Mouse (Mus musculus) adrenal gland (tissue): ENCODE results near the gene Krt24.

ENCODE experiments used
- intact Hi-C: fragments of 180-260 bp; cut with DNase I; formaldehyde crosslinking; loops from one replicate; pipeline ENCODE4 v1.15.1; 2025
- long read RNA-seq, 2 experiments: library from polyadenylated mRNA; unstranded; transcript quantifications; one replicate each; pipeline ENCODE4 v2.0.0; 2020; ENCODE audit warnings: borderline replicate concordance in 1 of 2; ENCODE audit not compliant: insufficient replicate concordance in 1 of 2

The Krt24 gene
- long read RNA-seq, experiment 1: 0 reads
- long read RNA-seq, experiment 2: 0 reads

GRCm38 (mm10) chr11:99284833-99285312, at the start of gene Krt24:
Krt24 (minus strand) TSS chr11:99285262.
- intact Hi-C loops: no loop called here

DNA sequence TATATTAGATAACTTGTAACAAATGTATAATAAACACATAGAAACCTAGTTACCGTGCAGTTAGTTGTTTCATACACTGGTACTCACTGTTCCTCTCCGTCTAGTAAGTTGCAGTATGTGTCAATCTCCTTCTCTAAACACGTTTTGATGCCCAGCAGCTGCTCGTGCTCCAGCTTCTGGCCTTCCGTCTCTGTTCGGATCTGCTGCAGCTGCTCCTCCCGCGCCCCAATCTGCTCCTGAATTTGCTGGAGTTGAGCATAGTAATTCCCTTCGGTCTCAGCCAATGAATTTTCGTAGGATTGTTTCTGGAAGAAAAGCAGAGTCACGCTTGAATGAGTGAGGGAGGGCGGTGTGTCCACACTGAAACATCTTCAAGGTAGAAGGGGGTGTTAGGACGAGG, 48.4 kb upstream of the Krt24 start:
- intact Hi-C loops: no loop called here

DNA sequence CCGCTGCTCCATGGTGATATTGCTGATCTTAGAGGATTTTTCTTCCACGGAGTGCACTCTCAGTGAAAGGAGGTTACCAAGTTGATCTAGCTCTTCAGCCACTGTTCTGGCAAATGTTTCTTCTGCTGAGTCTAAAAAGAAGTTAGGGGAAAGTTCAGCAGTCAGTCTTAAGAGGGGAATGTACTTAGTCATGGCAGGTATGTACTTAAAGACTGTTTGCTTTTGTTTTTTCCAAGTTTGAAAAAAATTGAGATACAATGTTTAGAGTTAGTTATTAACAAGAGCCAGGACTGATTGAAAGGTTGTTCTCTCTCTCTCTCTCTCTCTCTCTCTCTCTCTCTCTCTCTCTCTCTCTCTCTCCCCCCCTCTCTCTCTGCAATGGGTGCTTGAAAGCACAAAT, 44.6 kb upstream of the Krt24 start:
- intact Hi-C loops: no loop called here

DNA sequence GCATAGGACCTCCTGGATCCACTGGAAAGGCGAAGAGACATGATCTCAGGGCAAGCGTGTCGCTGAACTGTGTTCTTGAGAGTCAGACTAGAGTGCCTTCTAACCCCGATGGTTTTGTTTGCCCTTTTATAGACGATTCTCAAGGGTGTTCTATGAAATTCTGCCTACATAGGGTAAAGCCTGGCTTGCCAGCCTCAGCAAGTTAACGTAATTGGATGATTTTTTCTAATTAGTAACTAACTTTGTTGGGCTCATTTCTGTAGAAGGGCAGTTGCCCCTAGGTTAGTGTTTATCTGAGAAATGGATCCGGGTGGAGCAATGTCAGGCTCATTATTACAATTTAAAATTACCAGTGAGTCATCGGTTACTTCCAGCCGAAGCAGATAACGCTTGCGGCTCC, 37.8 kb upstream of the Krt24 start, which contains the start of gene Krt25:
Gene Krt25 (minus strand): TSS at position 101 of the 400 bp plus-strand sequence.
- intact Hi-C loops: no loop called here

GRCm38 (mm10) chr11:99321094-99321493, 36.0 kb upstream of the Krt24 start:
- intact Hi-C loops: no loop called here

GRCm38 (mm10) chr11:99319127-99319526, 34.1 kb upstream of the Krt24 start:
- intact Hi-C loops: no loop called here

GRCm38 (mm10) chr11:99316543-99316942, 31.5 kb upstream of the Krt24 start:
- intact Hi-C loops: no loop called here

GRCm38 (mm10) chr11:99314594-99314993, 29.5 kb upstream of the Krt24 start:
- intact Hi-C loops: loop anchor here (5.0 kb wide), 1 partner anchor 53 kb away; no protein-coding TSS in a partner anchor

- intact Hi-C loops: loop anchor here (5.0 kb wide), 1 partner anchor 56 kb away; no protein-coding TSS in a partner anchor
Observed at GRCm38 (mm10) chr11:99310882-99311281, 25.8 kb upstream of the Krt24 start.

GRCm38 (mm10) chr11:99307579-99307978, 22.5 kb upstream of the Krt24 start:
- intact Hi-C loops: loop anchor here (5.0 kb wide), 1 partner anchor 115 kb away; no protein-coding TSS in a partner anchor

DNA sequence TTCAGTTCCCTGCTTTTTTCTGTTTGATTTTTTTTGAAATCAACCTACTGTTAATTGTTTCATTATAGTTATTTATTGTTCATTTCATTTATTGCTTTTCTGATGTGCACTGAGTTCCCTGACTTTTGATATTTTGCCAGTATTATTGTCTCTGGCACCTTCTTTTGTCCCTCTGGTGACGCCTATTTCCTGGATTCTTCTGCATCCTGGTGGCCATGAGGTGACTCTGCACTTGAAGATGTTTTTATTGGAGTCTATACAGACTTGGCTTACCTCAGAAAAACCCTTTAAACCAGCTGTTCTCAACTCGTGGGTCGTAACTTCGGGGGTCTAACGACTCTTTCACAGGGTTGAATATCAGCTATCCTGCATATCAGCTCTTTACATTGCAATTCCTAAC, 10.0 kb upstream of the Krt24 start:
- intact Hi-C loops: loop anchor here (2.0 kb wide), 1 partner anchor 46 kb away; no protein-coding TSS in a partner anchor

DNA sequence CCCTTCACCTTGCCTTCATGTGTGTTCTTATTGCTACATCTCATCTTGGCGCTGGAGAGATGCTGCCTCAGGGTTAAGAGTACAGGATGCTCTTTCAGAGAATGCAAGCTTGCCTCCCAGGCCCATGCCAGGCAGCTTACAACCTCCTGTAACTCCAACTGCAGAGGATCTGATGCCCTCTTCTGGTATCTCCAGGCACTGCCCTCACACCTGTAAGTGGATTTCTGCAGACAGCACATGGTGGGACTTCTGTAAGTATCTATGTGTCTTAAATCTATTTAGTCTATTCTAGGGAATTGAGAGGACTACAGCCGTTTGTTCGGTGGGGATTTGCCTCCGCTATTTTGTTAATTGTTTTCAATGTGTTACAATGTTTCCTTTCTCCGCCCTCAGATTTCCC, 7.8 kb upstream of the Krt24 start:
- intact Hi-C loops: loop anchor here (5.0 kb wide), 1 partner anchor 101 kb away; no protein-coding TSS in a partner anchor

GRCm38 (mm10) chr11:99284011-99284410, 1.1 kb downstream of the Krt24 start:
- intact Hi-C loops: no loop called here

DNA sequence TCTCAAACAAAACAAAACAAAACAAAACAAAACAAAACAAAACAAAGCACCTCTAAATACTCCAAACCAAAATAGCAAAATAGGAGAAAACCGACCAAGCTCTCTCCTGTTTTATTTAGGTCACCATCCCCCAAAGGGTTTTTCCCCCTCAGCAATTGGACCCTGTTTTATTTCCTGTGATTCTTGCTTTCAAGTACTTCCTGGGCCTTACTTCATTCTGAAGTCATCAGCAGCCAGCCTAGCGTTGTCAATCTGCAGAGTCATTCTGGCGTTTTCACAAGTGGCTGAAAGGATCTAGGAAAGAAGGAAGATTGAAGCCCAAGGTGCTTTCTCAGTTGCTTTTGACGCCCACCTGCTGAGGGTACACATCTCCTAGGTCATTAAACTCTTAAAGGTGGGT, 1.7 kb downstream of the Krt24 start:
- intact Hi-C loops: no loop called here

GRCm38 (mm10) chr11:99281116-99281515, 3.9 kb downstream of the Krt24 start:
- intact Hi-C loops: no loop called here

DNA sequence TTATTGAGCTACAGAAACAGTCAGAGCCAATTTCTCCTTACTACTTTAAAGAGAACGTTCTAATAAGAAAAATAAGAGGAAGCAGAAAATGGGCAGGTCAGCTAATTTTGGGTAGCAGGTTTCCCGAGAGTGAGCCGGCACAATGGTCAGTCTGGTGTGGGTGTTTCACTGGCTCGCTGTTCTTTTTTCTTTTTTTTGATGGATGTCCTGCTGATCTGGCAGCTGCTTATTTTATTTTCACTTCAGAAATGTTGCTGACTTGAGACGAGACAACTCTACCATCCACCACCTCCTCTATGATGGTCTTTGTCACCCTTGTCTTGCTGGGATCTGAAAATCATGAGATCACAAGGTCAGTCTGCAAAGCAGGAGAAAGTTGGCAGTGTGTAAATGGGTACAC, 5.1 kb downstream of the Krt24 start:
- intact Hi-C loops: no loop called here

DNA sequence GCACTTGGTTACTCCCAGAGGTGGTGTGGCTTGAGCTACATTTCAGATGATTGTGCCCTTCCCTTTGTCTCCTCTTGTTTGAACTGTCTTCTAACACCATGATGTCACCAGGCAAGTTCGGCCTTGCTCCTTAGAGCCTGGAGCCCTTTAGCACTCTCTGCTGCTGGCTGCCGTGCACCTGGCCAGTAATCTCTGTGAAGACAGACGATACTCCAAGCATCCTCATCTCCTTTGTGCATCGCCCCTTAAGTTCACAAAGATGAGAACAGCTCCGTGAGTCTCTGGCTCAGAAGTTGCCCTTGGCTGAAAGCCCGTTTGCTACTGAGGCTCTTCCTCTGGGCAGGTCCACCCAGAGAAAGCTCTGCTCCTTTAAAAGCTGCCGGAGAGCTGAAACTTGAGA, 8.3 kb downstream of the Krt24 start:
- intact Hi-C loops: no loop called here

DNA sequence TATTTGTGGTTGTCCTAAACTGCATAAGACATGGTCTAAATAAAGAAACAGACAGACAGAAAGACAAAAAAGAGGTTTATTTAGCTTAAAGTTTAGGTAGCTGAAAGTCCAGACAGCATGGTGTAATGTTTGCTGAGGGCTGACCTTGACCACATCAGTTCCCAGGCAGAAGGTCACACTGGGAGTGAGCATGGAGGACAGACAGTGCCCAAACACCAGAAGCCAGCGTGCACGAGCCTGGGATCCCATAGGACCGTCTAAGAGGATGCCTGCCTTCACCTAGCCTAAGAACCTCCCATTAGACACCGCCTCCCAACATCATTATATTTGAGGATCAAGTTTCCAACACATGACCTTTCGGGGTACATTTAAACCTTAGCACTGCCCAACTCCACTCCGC, 9.4 kb downstream of the Krt24 start:
- intact Hi-C loops: no loop called here

- intact Hi-C loops: no loop called here
Observed at GRCm38 (mm10) chr11:99272721-99273120, 12.3 kb downstream of the Krt24 start.

DNA sequence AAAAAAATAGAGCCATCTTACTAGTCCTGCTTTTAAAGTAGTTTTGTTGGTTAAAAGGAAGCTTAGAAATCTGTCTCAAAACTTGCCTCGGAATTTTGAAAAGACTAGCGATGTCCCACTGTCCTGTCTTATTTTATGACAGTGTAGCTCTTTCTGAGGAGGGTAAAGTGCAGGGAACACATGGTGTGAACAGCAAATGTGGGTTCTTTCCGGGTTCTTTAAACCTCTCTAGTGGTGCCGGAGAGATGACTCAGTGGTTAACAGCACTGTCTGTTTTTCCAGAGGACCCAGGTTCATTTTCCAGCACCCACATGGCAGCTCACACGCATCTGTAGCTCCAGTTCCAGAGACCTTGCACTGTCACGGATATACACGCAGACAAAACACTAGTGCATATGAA, 15.9 kb downstream of the Krt24 start:
- intact Hi-C loops: no loop called here

GRCm38 (mm10) chr11:99265796-99266195, 19.3 kb downstream of the Krt24 start:
- intact Hi-C loops: no loop called here

GRCm38 (mm10) chr11:99265220-99265619, 19.8 kb downstream of the Krt24 start:
- intact Hi-C loops: no loop called here

DNA sequence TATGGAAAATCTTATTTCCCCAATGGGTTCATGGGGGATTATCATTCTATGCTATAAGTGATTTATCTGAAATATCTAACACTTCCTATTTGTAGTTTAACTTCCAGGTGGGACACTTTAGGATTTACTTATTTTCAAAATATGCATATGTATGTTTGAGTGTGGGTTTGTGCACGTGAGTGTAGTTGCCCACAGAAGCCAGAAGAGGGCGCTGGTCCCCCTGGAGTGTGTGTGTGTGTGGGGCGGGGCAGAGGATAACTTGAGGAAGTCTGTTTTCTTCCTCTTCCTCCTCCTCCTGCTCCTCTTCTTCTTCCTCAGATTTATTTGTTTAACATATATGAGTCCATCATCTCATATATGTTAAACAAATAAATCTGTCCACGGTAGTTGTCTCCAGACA, 28.8 kb downstream of the Krt24 start:
- intact Hi-C loops: no loop called here

DNA sequence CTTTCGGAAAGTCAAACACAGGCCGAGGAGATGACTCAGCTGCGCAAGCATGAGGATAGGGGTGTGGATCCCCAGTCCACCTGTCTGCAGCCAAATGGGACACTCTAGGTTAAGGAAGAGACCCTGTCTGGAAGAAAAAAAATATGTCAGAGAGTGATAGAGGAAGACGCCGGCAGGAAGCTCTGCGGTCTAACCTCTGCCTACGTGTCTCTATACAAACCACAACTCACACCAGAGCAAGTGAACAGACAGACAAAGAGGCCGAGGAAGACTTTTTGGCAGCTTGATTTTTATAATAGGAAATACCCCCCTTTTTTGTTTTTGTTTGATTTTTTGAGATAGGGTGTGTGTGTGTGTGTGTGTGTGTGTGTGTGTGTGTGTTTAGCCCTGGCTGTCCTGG, 29.7 kb downstream of the Krt24 start:
- intact Hi-C loops: no loop called here
